Mouse (Mus musculus): ENCODE data around the gene Tubgcp6.

Gene Tubgcp6

GRCm38 (mm10) chr15:89122649-89123366, at the start of gene Tubgcp6:
TSS of gene Tubgcp6 (minus strand) at chr15:89123112.
- DNase-seq (ENCODE audit: low spot score in 2 of 2) = peak; percentile 92 to 95

- no peak for DNase-seq (ENCODE audit: low spot score in 2 of 2)
Measured at GRCm38 (mm10) chr15:89172276-89172935, 49.5 kb upstream of the Tubgcp6 start.

- DNase-seq (ENCODE audit: low spot score in 2 of 2) = no peak
Measured at GRCm38 (mm10) chr15:89171526-89172051, 48.7 kb upstream of the Tubgcp6 start.

GRCm38 (mm10) chr15:89170102-89170501, 47.2 kb upstream of the Tubgcp6 start:
- no peak for DNase-seq (ENCODE audit: low spot score in 2 of 2)

- DNase-seq (ENCODE audit: low spot score in 2 of 2) = no peak
Measured at GRCm38 (mm10) chr15:89169431-89169830, 46.5 kb upstream of the Tubgcp6 start.

GRCm38 (mm10) chr15:89168922-89169321, 46.0 kb upstream of the Tubgcp6 start:
- no peak for DNase-seq (ENCODE audit: low spot score in 2 of 2)

GRCm38 (mm10) chr15:89165478-89165877, 42.6 kb upstream of the Tubgcp6 start:
- DNase-seq (ENCODE audit: low spot score in 2 of 2) = no peak

- no peak for DNase-seq (ENCODE audit: low spot score in 2 of 2)
Measured at GRCm38 (mm10) chr15:89161397-89161796, 38.5 kb upstream of the Tubgcp6 start.

- DNase-seq (ENCODE audit: low spot score in 2 of 2) = no peak
Measured at GRCm38 (mm10) chr15:89158516-89158915, 35.6 kb upstream of the Tubgcp6 start.

- DNase-seq (ENCODE audit: low spot score in 2 of 2) = peak in 1 of 2 experiments; percentile 76
Measured at GRCm38 (mm10) chr15:89157954-89158353, 35.0 kb upstream of the Tubgcp6 start.

- DNase-seq (ENCODE audit: low spot score in 2 of 2) = no peak
Measured at GRCm38 (mm10) chr15:89152312-89152711, 29.4 kb upstream of the Tubgcp6 start.

- no peak for DNase-seq (ENCODE audit: low spot score in 2 of 2)
Measured at GRCm38 (mm10) chr15:89150041-89150390, 27.1 kb upstream of the Tubgcp6 start.

GRCm38 (mm10) chr15:89149271-89150040, 26.5 kb upstream of the Tubgcp6 start, which contains the start of gene Mapk11:
TSS of gene Mapk11 (minus strand) at chr15:89149628.
- no peak for DNase-seq (ENCODE audit: low spot score in 2 of 2)

GRCm38 (mm10) chr15:89148496-89149270, 25.8 kb upstream of the Tubgcp6 start:
- no peak for DNase-seq (ENCODE audit: low spot score in 2 of 2)

- DNase-seq (ENCODE audit: low spot score in 2 of 2) = no peak
Measured at GRCm38 (mm10) chr15:89147895-89148294, 25.0 kb upstream of the Tubgcp6 start.

- DNase-seq (ENCODE audit: low spot score in 2 of 2) = no peak
Measured at GRCm38 (mm10) chr15:89147456-89147855, 24.5 kb upstream of the Tubgcp6 start.

GRCm38 (mm10) chr15:89147024-89147423, 24.1 kb upstream of the Tubgcp6 start:
- no peak for DNase-seq (ENCODE audit: low spot score in 2 of 2)

GRCm38 (mm10) chr15:89146537-89146936, 23.6 kb upstream of the Tubgcp6 start:
- no peak for DNase-seq (ENCODE audit: low spot score in 2 of 2)

- DNase-seq (ENCODE audit: low spot score in 2 of 2) = no peak
Measured at GRCm38 (mm10) chr15:89145813-89146350, 23.0 kb upstream of the Tubgcp6 start.

GRCm38 (mm10) chr15:89144965-89145364, 22.1 kb upstream of the Tubgcp6 start:
- no peak for DNase-seq (ENCODE audit: low spot score in 2 of 2)

- DNase-seq (ENCODE audit: low spot score in 2 of 2) = no peak
Measured at GRCm38 (mm10) chr15:89143134-89143533, 20.2 kb upstream of the Tubgcp6 start.
